9 mouse cellular contexts compared by ENCODE assay signal in the genomic region with DNA sequence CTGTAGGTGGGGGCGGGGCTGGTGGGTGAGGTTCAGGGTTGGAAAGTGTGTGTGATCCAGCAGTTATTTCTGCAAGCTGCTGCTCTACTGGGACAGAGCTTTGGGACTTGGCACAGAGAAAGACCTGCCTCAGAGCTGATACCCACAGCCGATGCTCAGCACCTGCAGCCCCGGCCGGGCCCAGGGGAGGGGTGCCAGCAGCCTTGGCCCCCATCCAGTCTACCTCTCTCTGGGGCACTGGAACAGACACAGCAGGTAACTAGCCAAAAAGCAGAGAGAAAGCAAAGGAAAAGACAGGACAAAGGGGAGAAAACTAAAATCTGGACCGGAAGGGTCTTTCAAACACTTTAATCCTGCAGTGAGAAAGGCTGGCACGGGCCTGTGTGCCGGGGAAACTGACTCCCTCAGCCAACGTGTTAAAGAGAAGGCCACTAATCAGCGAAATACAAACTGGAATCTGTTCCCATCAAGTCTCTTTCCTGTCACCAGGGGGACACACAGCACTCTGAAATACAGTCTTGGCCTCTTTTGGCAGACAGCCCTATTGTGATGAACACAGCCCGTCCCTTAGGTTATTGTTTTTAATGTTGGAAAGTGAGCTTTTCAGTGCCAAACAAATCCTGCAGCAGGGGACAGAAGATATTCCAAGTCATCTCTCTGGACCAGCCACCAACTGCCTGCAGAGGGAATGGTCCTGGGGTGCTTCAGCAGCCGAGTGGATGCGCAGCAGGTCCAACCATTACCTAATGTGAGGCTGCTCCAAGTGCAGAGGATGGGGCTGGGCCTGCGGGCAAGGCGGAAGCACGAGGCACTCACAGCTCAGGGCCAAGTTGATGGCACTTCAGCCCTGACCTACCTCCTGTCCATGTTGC. TPM values are rescaled to one million over a fixed set of nuclear protein-coding genes. Genes with fewer than 3 reads are reported as not detected.
A peak's percentile ranks its signal among the peaks of the same experiment; 100 is the strongest.
DNase-seq lines count a peak whose midpoint lies in the region; ATAC-seq and TF ChIP-seq lines count a peak whose summit lies in the region.
"Had no signal": no experiment of that assay in that cellular context is flagged by ENCODE, and none has a peak within 500 bp of the region (broad histone marks: within the 10 kb centered on the region; RNA-seq: fewer than 3 reads in every experiment).

No protein-coding gene starts in this region.

- no peak for ATAC-seq in intestine, postnatal 0 days
- ATAC-seq in intestine, embryonic 16.5 days, result no peak
- ATAC-seq in limb, embryonic 15.5 days (ENCODE audit: insufficient number of reproducible peaks, low FRiP score, low TSS enrichment, low read depth), result no peak

- no peak overlapping the region for H3K9ac ChIP-seq in intestine, postnatal 0 days (ENCODE audit: low read depth, low read length)
- no peak overlapping the region for H3K9ac ChIP-seq in intestine, embryonic 16.5 days (ENCODE audit: low read depth, low read length)
- no peak overlapping the region for H3K9ac ChIP-seq in limb, embryonic 15.5 days
- H3K9ac ChIP-seq: liver, embryonic 15.5 days had no signal

- peak; percentile 32; the same call in 1 of the 2 replicates for TF ChIP-seq CTCF in intestine, postnatal 0 days (IDR thresholded peaks at IDR 0.05; ENCODE audit: low read depth)
- peak; percentile 29; the same call in 1 of the 2 replicates for TF ChIP-seq CTCF in brain, embryonic 14.5 days (IDR thresholded peaks at IDR 0.05; ENCODE audit: borderline replicate concordance, extremely low read depth, insufficient read depth, insufficient read length)

- WGBS in intestine, postnatal 0 days, result 89% methylated on average over 15 of the region's 15 CpGs
- WGBS in intestine, embryonic 16.5 days, result 86% methylated on average over 15 of the region's 15 CpGs
- 81% methylated on average over 15 of the region's 15 CpGs for WGBS in limb, embryonic 15.5 days

- no peak overlapping the region for H3K4me3 ChIP-seq in intestine, postnatal 0 days (ENCODE audit: low read depth, low read length)
- H3K4me3 ChIP-seq in intestine, embryonic 16.5 days (ENCODE audit: low read length), result no peak overlapping the region
- no peak overlapping the region for H3K4me3 ChIP-seq in limb, embryonic 15.5 days
- H3K4me3 ChIP-seq: liver, embryonic 15.5 days had no signal

- peaks cover 49% of the 10 kb centered on the region for H3K36me3 ChIP-seq in intestine, postnatal 0 days (ENCODE audit: control insufficient read depth, insufficient read depth)
- peaks cover 17% of the 10 kb centered on the region; the same call in 1 of the 2 replicates for H3K36me3 ChIP-seq in intestine, embryonic 16.5 days (ENCODE audit: control insufficient read depth, insufficient read depth, low read length)
- H3K36me3 ChIP-seq in limb, embryonic 15.5 days, result peaks cover 60% of the 10 kb centered on the region

- TF ChIP-seq POLR2A in brain, embryonic 14.5 days (IDR thresholded peaks at IDR 0.05; ENCODE audit: borderline replicate concordance, extremely low read depth, insufficient read depth, insufficient read length, poor library complexity, severe bottlenecking), result no peak

- no peak overlapping the region for H3K4me2 ChIP-seq in intestine, postnatal 0 days (replicated peaks; ENCODE audit: low read depth)
- no peak overlapping the region for H3K4me2 ChIP-seq in intestine, embryonic 16.5 days (ENCODE audit: low read depth, low read length)
- H3K4me2 ChIP-seq in limb, embryonic 15.5 days, result no peak overlapping the region
- H3K4me2 ChIP-seq: liver, embryonic 15.5 days had no signal

- DNase-seq in brain, embryonic 14.5 days (ENCODE audit: low read depth), result peak; percentile 91
- DNase-seq in cerebellum, adult 8-10 months, result peak; percentile 69
- DNase-seq in ovary, adult 18-20 months (ENCODE audit: low spot score), result no peak
- no peak for DNase-seq in adrenal gland, postnatal 25 days

- no peak overlapping the region for H3K27ac ChIP-seq in intestine, postnatal 0 days (ENCODE audit: low read depth, low read length)
- H3K27ac ChIP-seq in intestine, embryonic 16.5 days (ENCODE audit: low read length), result no peak overlapping the region
- peak overlapping the region; percentile 61; the same call in 1 of the 2 replicates for H3K27ac ChIP-seq in limb, embryonic 15.5 days
- H3K27ac ChIP-seq: liver, embryonic 15.5 days had no signal

- H3K9me3 ChIP-seq in intestine, postnatal 0 days (ENCODE audit: control insufficient read depth), result no peaks in the 10 kb centered on the region
- no peaks in the 10 kb centered on the region for H3K9me3 ChIP-seq in intestine, embryonic 16.5 days (ENCODE audit: control insufficient read depth, low read length)
- no peaks in the 10 kb centered on the region for H3K9me3 ChIP-seq in limb, embryonic 15.5 days
- H3K9me3 ChIP-seq: G1E; liver, embryonic 15.5 days had no signal

- H3K27me3 ChIP-seq in intestine, postnatal 0 days (replicated peaks; ENCODE audit: control insufficient read depth, insufficient read depth, low read length), result no peaks in the 10 kb centered on the region
- H3K27me3 ChIP-seq in intestine, embryonic 16.5 days (replicated peaks; ENCODE audit: control insufficient read depth, insufficient read depth, low read length), result no peaks in the 10 kb centered on the region
- H3K27me3 ChIP-seq in limb, embryonic 15.5 days, result no peaks in the 10 kb centered on the region
- H3K27me3 ChIP-seq: liver, embryonic 15.5 days had no signal

- no peaks in the 10 kb centered on the region for H3K4me1 ChIP-seq in intestine, postnatal 0 days (replicated peaks; ENCODE audit: control insufficient read depth, insufficient read depth, low read length)
- H3K4me1 ChIP-seq in intestine, embryonic 16.5 days (ENCODE audit: control insufficient read depth, insufficient read depth, low read length), result no peaks in the 10 kb centered on the region
- H3K4me1 ChIP-seq in limb, embryonic 15.5 days, result peaks cover 32% of the 10 kb centered on the region
- H3K4me1 ChIP-seq: liver, embryonic 15.5 days had no signal

RNA-seq across cellular contexts. Expression of a gene that starts 49.4 kb away (rescaled TPM):
- polyA plus RNA-seq in intestine, postnatal 0 days (2015; fragmentation: Nextera tagmentation; extraction: Ambion mirVana), result 2.8 and 3.3 TPM in 2 replicates
- polyA plus RNA-seq in intestine, embryonic 16.5 days (2015; fragmentation: Nextera tagmentation; extraction: Ambion mirVana), result 3.6 and 4.0 TPM in 2 replicates
- polyA plus RNA-seq in brain, embryonic 14.5 days (2012; rRNA removed), result 2.6 and 3.0 TPM in 2 replicates
- 25.9 and 27.2 TPM in 2 replicates for polyA plus RNA-seq in limb, embryonic 15.5 days (2015; fragmentation: Nextera tagmentation; extraction: Ambion mirVana)
- 103 and 131 TPM in 2 replicates for total RNA-seq in adrenal gland, postnatal 25 days (2021)
- total RNA-seq: G1E had no signal
- polyA plus RNA-seq: G1E had no signal

Comparison
In these comparisons a context has a peak if more than half of its experiments do, and no peak if none do; other contexts are left out.
1. DNase-seq: peak in brain, embryonic 14.5 days (single experiment) and cerebellum, adult 8-10 months (single experiment); none in ovary, adult 18-20 months (single experiment) and adrenal gland, postnatal 25 days (single experiment).